Mouse (Mus musculus) testis, postnatal 10 days (tissue): ENCODE results near the gene Enc1.

Experiments
- DNase-seq: peaks from one replicate; pipeline ENCODE4 v3.0.0; 2021; ENCODE audit warnings: low spot score

Gene Enc1

GRCm38 (mm10) chr13:97227795-97228194 is 13.1 kb upstream of the Enc1 start:
- no peak for DNase-seq

DNA sequence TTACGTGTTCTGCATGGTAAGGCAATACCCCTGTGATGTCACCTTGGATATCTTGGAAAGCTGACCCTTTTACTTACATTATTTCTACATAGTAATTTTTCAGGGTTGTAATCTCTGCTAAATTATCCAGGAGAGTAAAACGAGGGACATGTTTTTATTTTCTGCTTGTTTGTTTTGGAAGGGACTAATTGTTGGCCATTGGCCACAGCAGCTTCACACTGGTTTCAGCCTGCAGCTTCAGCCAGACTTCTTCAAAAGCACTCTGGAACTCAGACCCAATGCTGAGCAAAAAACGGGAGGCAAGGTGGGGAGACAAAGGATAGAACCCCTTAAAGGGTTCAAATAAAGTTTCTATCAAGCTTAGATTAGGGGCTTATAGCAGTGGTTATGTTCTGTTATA is 10.8 kb upstream of the Enc1 start:
- no peak for DNase-seq

DNA sequence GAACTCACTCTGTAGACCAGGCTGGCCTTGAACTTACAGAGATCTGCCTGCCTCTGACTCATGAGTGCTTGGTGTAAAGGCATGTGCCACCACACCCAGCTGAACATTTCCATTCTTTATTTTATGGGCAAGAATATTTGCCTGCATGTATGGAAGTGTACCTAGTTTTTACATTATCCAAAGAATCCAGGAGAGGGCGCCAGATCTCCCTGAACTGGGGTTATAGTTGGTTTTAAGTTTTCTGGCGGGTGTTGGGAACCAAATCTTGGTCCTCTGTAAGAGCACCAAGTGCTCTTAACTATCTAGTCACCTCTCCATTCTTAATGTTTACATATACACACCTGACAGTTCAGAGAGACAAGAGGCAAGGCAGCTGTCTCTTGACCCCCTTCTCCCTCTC is 7.8 kb upstream of the Enc1 start:
- DNase-seq: no peak

DNA sequence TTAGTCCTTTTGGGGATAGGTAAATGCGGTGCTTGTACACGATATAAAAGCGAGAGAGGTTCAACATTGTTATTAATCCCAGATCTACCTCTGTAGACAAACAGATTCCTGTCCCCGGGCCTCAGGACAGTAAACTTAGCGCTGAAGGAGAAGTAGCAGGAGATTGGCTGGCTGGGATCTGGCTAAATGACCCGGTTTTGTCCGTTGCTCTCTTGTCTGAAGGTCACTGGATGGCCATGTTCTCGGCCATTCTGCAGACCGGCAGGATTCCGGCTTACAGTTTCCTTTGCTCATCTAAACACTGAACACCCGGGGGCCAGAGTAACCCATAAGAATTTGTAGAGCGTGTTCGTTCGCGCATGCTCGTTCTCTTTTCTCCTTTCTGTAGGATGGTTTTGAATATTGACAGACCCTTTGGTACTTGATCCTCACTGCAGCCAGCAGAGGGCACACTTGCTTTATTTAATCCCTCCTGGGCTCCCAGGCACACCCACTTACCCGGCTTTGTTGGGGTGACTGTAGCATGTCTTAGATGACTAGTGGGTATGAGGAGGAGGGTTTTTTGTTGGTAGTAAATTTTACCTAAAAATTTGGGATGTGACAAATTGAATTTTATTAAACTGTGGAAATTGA is 6.0 kb upstream of the Enc1 start:
- DNase-seq: peak; percentile 89

DNA sequence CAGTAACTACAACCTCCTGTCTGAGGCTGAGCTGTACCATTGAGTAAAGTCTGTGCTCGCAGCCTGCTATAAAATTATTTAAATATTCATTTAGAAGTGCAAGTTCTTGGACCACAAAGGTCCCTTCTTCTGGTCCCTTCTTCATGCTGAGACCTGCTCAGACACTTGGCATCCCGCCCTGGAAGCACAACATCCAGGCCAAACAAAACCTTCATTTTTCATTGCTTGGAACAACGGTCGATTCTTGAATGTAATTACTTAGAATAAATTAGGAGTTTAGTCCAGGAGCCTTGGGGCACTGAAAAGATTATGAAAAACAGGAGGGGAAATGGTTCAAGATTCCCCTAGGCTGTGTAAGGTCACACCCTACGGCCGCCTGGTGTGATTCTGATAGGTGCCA is 5.0 kb upstream of the Enc1 start:
- DNase-seq: peak; percentile 49

DNA sequence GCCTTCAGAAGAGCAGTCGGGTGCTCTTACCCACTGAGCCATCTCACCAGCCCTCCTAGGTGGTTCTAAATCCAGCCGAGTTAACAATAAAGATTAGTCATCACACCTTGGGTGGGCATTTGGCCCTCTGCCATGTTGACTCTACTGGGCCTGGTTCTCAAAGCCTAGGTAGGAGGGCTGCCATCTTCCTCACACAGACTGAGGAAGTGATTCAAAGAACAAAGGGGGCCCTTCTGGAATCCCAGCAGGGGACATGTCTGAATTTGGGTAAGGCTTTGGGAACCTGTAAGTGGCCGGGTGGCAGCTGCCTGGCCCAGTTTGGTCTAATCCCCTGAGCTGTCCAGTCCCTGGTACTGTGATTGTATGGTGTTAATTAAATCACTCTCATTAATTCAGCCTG is 3.2 kb upstream of the Enc1 start:
- peak; percentile 52 for DNase-seq

GRCm38 (mm10) chr13:97238181-97238981 is 2.5 kb upstream of the Enc1 start:
- peak; percentile 46 for DNase-seq

- DNase-seq: peak; percentile 63
Observed at GRCm38 (mm10) chr13:97239343-97240180, 1.3 kb upstream of the Enc1 start.

GRCm38 (mm10) chr13:97240279-97240964 is 483 bp upstream of the Enc1 start:
- DNase-seq: peak; percentile 86

DNA sequence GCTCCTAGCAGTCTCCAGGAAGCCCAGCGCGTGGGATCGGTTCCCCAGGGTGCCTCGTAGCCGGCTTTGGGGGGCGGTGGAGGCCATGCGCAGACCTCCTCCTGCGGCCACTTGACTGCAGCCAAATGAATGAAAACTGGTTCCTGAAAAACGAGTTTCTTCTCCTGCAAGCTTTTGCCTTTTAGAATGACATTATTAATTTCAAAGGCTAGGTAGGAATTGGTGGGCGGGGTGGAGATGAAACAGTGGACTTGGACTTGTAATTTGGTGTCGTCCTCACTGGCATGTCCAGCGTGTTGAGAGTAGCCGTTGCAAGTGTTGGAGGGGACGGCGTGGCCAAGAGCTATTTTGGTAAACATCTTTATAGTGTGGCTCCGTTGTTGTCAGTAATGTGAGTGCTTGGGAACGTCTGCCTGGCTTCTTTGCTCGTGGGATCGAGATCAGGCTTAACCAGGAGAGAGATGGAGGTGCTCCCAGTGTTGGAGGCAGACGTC is 929 bp downstream of the Enc1 start:
- DNase-seq: peak; percentile 43

GRCm38 (mm10) chr13:97242716-97243115 is 1.8 kb downstream of the Enc1 start:
- DNase-seq: no peak

DNA sequence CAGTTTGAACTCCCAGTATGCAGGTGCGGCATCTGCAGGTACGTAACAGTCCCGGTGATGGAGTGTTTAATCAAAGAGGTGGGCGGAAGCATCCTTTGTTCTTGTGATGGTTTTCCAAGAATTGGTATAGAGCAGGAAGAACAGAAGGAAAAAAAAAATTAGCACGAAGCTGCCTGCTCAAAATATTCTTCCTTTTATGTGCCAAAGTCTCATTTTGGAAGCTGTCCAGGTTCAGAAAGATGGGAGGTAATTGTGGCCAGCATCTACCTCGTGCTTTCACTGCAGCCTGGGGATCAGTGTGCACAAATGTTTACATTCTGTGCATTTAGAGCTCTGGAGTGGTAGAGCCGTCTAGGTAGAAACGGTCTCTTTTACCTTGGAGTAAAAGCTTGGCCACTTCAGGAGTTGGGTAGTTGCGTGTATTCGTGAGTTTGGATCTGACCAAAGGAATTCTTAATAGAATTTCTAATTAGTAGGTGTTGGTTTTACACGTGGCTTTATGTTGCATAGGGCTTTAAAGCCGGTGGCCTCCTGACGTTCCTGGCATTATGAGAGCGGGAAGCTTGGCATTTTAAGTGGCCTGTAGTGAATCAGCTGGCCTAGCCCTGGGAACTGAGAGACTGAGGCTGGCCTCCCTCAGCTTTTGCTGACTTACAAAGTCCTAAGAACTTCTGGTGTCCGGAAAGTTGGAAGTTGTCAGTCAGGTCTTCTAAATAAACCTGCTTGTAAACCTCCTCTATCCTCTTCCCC is 3.2 kb downstream of the Enc1 start:
- DNase-seq: no peak

GRCm38 (mm10) chr13:97244712-97245105 is 3.8 kb downstream of the Enc1 start:
- DNase-seq: no peak

GRCm38 (mm10) chr13:97245157-97245556 is 4.3 kb downstream of the Enc1 start:
- DNase-seq: no peak

DNA sequence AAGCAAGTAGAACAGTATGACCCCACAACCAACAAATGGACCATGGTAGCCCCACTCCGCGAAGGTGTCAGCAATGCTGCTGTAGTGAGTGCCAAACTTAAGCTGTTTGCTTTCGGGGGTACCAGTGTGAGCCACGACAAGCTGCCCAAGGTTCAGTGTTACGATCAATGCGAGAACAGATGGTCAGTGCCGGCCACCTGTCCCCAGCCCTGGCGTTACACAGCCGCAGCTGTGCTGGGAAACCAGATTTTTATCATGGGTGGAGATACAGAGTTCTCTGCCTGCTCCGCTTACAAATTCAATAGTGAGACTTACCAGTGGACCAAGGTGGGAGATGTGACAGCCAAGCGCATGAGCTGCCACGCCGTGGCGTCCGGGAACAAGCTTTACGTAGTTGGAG is 5.3 kb downstream of the Enc1 start:
- DNase-seq: no peak

DNA sequence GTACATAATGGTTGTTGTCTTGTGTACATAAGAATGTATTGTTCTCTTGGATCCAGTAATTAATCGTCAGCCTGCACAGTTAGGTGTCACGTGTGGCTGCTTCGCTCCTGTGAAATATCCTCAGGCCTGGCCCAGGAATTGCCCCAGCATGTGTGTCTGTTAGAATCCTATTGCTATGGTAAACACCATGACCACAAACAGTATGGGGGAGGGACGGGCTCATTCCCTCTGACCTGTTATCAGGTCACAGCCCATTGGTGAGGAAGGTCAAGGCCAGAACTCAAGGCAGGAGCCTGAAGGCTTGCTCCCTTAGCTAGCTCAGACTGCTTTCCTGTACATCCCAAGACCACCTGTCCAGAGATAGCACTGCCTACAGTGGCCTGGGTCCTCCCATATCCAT is 6.8 kb downstream of the Enc1 start:
- no peak for DNase-seq

GRCm38 (mm10) chr13:97249051-97249461 is 8.2 kb downstream of the Enc1 start:
- DNase-seq: no peak

- DNase-seq: no peak
Observed at GRCm38 (mm10) chr13:97249507-97250078, 8.7 kb downstream of the Enc1 start.

GRCm38 (mm10) chr13:97250148-97250547 is 9.2 kb downstream of the Enc1 start:
- DNase-seq: no peak

DNA sequence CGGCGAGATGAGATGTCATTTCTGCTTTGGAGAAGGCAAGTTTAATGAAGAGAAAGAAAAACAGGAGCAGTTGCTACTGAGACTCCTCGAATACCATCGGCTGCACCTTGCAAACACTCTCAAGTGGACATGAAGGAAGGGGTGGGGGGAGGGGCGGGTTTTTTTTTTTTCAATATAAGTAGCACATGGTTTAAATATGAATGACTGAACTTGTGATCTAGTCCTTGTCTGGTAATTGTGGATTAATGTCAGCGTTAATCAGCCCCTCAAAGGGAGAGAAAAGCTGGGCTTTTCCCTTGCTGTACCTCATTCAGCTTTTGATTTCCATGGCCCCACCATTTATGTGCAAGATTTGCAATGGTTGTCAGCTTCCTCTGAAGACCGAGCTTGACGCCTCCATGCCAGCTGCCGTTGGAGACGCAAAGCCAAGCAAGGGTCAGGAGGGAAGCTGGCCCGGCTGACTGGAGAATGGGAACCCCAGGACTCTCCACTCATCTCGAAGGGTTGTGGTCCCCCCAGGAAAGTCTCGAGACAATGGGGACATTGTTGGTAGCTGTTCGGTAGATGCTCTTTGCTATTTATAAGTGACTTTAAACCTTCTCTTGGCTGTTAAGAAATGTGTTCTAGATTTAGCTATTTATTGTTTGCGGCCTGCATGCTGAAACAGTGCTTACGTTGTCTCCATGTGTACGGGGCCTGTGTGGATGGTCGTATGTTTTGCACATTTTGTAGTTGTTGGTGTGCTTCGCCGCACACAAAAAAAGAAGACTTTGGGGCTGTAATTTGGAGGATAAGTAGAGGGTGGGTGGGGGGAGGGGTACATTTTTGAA is 9.9 kb downstream of the Enc1 start:
- no peak for DNase-seq
